Mouse (Mus musculus) cerebellum, postnatal 36 days (tissue): Measurements from ENCODE around the gene Naaa.

Experiments used
- DNase-seq, 2 experiments: peaks; one replicate each; pipeline ENCODE4 v3.0.0; 2021 to 2022; ENCODE audit warnings: mixed read lengths in 2 of 2

The Naaa gene

DNA sequence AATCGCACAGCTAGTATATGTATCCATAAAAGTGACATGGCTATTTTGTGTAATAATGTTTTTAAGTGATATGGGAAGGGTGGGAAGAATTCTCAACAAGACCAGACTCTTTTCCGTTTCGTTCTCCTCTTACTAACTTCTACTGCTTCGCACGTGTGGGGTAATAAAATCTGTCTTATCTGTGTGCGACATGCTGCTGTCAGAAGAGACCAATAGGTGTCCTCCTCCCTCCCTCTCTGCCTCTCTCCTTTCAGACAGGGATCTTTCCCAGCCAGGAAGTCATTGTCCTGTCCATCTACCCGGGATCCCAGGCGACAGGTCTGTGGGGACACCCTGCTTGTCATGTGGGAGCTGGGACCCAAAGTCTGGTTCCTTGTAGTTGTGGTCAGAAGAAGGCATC lies 67.8 kb downstream of the Naaa start:
- DNase-seq: no peak
